Mouse (Mus musculus) forebrain, postnatal 0 days (tissue): Measurements from ENCODE around the gene Sec14l3. TPM values are rescaled to one million over a fixed set of nuclear protein-coding genes. Genes with fewer than 3 reads are reported as not detected.
A peak's percentile ranks its signal among the peaks of the same experiment; 100 is the strongest.

Experiments
- ATAC-seq: fragments of 200-750 bp; cut with Nextera tagmentation; 2 replicates; pipeline ENCODE4 v1.8.0; 2017; ENCODE audit warnings: mild to moderate bottlenecking, moderate library complexity
- DNase-seq: peaks from one replicate; pipeline ENCODE4 v3.0.0-alpha.2; 2015
- H3K27ac ChIP-seq: fragments of 300-500 bp; sonication (generic); 2 replicates; pipeline ENCODE4 v1.5.1; 2014; ENCODE audit warnings: low read depth, mild to moderate bottlenecking, antibody characterized with exemption, low read length, moderate library complexity, mixed read lengths
- H3K27me3 ChIP-seq: fragments of 300-500 bp; sonication (generic); 2 replicates; pipeline ENCODE4 v1.6.1; 2014; ENCODE audit warnings: mild to moderate bottlenecking, low read length, mixed read lengths; ENCODE audit not compliant: insufficient read depth
- H3K36me3 ChIP-seq: fragments of 300-500 bp; sonication (generic); 2 replicates; pipeline ENCODE4 v1.6.1; 2014; ENCODE audit warnings: mild to moderate bottlenecking, moderate library complexity; ENCODE audit not compliant: insufficient read depth
- H3K4me1 ChIP-seq: fragments of 300-500 bp; sonication (generic); 2 replicates; pipeline ENCODE4 v1.6.1; 2014; ENCODE audit warnings: antibody characterized with exemption; ENCODE audit not compliant: insufficient read depth
- H3K4me2 ChIP-seq: fragments of 300-500 bp; sonication (generic); 2 replicates; pipeline ENCODE4 v1.6.1; 2014; ENCODE audit warnings: low read depth, mild to moderate bottlenecking, moderate library complexity
- H3K4me3 ChIP-seq: fragments of 300-500 bp; sonication (generic); 2 replicates; pipeline ENCODE4 v1.5.1; 2014; ENCODE audit warnings: low read depth, low read length, mixed read lengths
- H3K9ac ChIP-seq: fragments of 300-500 bp; sonication (generic); 2 replicates; pipeline ENCODE4 v1.6.1; 2014; ENCODE audit warnings: mild to moderate bottlenecking
- H3K9me3 ChIP-seq: fragments of 300-500 bp; sonication (generic); 2 replicates; pipeline ENCODE4 v1.6.1; 2016; ENCODE audit warnings: low read length
- CTCF ChIP-seq: sonication (generic); IDR thresholded peaks from 2 replicates; pipeline ENCODE4 v1.5.1; 2016; ENCODE audit warnings: antibody characterized with exemption, control low read depth, low read depth
- WGBS: fragments of 180-500 bp; shearing (Covaris S2); extraction: QIAGEN DNeasy Blood & Tissue Kit; methylation state at CpG from one replicate; pipeline ENCODE4 v1.1.7; 2014; 5-methylcytosine and 5-hydroxymethylcytosine counted together
- polyA plus RNA-seq: library from polyadenylated mRNA; unstranded; fragments of >200 nt; fragmentation: Nextera tagmentation; extraction: Ambion mirVana; gene quantifications from 2 replicates; pipeline ENCODE4 v1.2.1, GENCODE M21; 2015
- total RNA-seq: library from RNA; depleted of rRNA; stranded (reverse); fragments of >200 nt; gene quantifications from 2 replicates; pipeline ENCODE4 v1.2.3, GENCODE M21; 2014

Gene Sec14l3
- total and polyA plus RNA-seq, 2 experiments from 2014 or later: 3.8 to 4.7 TPM

- Histone ChIP-seq H3K27ac (no peak overlapping the region), H3K9ac (no peak overlapping the region), H3K9me3 (no peaks in the 10 kb centered on the region), H3K4me2 (no peak overlapping the region), H3K4me1 (no peaks in the 10 kb centered on the region), H3K36me3 (no peaks in the 10 kb centered on the region), H3K27me3 (no peaks in the 10 kb centered on the region), H3K4me3 (no peak overlapping the region)
- TF ChIP-seq CTCF: peak; percentile 94
- WGBS: 10% methylated on average over 4 of the region's 4 CpGs
- ATAC-seq (peak; percentile 54; the same call in 1 of the 2 replicates), DNase-seq (peak; percentile 71)
These were observed 15.6 kb downstream of the Sec14l3 start for GRCm38 (mm10) chr11:4080219-4080618.

DNA sequence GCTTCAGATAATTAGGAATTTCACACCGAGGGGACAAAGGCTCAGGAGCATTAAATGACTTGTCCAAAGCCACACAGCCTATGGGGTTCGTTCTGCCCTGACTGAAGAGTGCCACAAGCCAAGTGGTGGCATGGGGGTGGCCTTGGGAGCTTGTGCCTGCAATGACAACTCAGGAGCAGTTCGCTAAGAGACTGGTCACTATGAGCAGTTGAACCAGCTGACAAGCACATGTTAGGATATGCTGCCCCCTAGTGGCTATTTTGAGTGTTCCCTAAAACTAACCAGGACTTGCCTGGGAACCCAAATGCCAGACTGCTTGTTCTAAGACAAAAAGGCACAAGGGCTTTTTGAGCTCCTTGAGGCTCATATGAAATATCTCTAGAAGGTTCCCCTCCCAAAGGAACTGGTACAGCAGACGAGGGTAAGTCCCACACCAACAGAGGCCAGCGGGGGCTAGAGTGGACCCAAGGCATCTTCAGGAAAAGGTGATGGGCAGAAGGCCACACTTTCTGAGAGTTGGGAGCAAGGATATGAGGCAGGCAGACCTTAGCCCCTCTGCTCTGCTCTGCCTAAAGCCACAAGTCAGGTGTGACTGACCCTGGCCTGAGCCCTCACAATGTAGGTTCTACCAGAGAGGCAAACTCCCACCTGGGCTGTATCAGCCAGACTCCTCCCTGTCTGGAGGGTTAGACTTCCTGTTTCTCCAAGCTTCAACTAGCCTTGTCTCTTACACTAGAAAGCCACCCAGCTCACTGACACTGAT lies 18.9 kb downstream of the Sec14l3 start:
- no peak overlapping the region for H3K9ac ChIP-seq
- H3K9me3 ChIP-seq: no peaks in the 10 kb centered on the region
- no peaks in the 10 kb centered on the region for H3K27me3 ChIP-seq
- no peak overlapping the region for H3K4me2 ChIP-seq
- no peak overlapping the region for H3K4me3 ChIP-seq
- H3K27ac ChIP-seq: no peak overlapping the region
- peak; percentile 93 for TF ChIP-seq CTCF
- DNase-seq (peak; percentile 85), ATAC-seq (peak; percentile 36; the same call in 1 of the 2 replicates)
- no peaks in the 10 kb centered on the region for H3K4me1 ChIP-seq
- H3K36me3 ChIP-seq: no peaks in the 10 kb centered on the region
- WGBS: 30% methylated on average over 5 of the region's 5 CpGs

DNA sequence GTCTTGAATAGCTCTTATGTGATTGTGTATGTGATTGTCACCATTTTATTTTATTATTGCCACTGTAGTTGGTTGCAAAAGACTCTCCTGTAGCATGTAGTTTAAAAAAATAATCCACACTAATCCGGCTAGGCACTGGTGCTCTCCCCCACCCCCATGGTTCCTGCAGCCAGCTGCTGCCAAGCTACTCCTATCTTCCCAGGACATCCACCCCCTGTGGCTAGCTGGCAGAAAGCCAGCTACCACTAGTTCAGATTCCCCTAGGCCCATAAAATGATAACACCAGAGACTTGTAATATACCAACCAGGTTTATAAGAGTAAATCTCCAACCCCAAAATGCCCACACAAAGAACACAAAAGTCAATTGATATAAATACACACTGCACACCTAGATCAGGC lies 21.6 kb downstream of the Sec14l3 start:
- WGBS: 43% methylated on average over 1 of the region's 1 CpGs
- H3K9me3 ChIP-seq: no peaks in the 10 kb centered on the region
- no peak overlapping the region for H3K4me2 ChIP-seq
- no peak overlapping the region for H3K4me3 ChIP-seq
- no peak for DNase-seq
- H3K27ac ChIP-seq: no peak overlapping the region
- H3K27me3 ChIP-seq: no peaks in the 10 kb centered on the region
- no peak for ATAC-seq
- no peak for TF ChIP-seq CTCF
- no peak overlapping the region for H3K9ac ChIP-seq
- H3K36me3 ChIP-seq: peaks cover 1% of the 10 kb centered on the region; the same call in 1 of the 2 replicates
- H3K4me1 ChIP-seq: no peaks in the 10 kb centered on the region

DNA sequence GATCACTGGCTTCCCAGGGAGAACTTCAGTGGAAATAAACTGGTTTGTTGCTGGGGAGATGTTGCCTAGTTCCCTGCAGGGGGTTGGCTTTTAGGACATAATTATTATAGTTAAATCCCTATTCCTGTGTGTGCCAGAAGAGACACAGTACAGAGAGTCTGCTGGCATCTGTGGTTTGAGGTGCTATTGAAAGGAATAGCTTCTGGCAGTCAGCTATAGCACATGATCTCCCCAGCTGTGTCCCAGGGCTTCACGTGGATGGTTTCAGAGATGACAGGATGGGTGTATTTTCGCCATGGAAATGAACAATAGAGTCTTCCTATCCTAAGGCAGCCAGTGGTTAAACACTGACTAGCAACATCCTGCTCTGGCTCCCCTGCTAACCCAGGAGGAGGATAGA lies 22.6 kb downstream of the Sec14l3 start:
- no peaks in the 10 kb centered on the region for H3K9me3 ChIP-seq
- no peaks in the 10 kb centered on the region for H3K4me1 ChIP-seq
- no peaks in the 10 kb centered on the region for H3K27me3 ChIP-seq
- ATAC-seq (peak; percentile 81), DNase-seq (peak; percentile 22)
- peaks cover 4% of the 10 kb centered on the region; the same call in 1 of the 2 replicates for H3K36me3 ChIP-seq
- TF ChIP-seq CTCF: no peak
- H3K4me3 ChIP-seq: no peak overlapping the region
- H3K27ac ChIP-seq: no peak overlapping the region
- no peak overlapping the region for H3K9ac ChIP-seq
- no peak overlapping the region for H3K4me2 ChIP-seq
- 49% methylated on average over 2 of the region's 2 CpGs for WGBS

DNA sequence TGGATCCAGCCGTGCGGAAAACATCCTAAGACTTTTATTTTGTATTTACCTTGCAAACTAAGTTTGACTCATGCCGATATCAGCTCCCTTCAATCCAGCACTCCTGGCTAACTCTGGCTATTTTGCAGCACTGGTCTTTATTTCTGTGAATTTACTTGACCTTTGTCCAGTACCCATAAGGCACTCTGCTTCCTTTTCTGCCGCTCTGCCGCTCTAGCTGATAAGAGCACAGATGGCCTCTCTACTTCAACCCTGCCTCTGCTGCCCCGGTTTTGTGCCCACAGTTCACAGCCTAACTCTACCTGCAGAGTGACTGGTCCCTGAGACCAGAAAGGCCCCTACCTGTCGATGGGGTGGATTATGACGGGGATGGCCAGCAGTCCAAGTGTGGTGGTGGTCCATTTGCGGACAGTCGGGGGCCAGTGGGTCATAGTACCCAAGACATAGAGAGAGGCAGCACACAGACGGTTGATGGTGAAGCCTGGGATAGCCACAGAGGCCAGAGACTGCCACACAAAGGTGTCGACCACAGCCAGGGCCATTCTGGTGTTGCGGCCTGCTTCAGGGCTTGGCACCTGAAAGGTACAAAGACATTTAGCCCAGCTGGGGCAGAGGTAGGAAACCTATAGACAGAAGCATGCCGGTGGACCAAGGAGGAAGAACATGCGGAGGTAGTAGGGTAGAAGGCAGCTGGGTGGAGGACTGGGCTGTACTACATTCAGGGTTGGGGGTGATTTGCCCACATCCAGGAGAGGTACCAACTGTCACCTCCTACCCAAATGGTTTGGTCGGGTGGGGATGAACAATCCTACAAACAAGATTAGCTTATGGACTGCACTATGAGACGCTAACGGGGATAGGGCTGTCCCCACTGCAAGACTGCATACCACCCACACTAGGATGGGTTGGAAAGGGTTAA lies 29.1 kb downstream of the Sec14l3 start:
- Histone ChIP-seq H3K4me1 (peaks cover 14% of the 10 kb centered on the region), H3K27ac (no peak overlapping the region), H3K4me3 (no peak overlapping the region), H3K9ac (no peak overlapping the region), H3K4me2 (peak overlapping the region; percentile 66; the same call in 1 of the 2 replicates), H3K27me3 (no peaks in the 10 kb centered on the region), H3K9me3 (no peaks in the 10 kb centered on the region), H3K36me3 (peaks cover 4% of the 10 kb centered on the region; the same call in 1 of the 2 replicates)
- 85% methylated on average over 18 of the region's 18 CpGs for WGBS
- DNase-seq (no peak), ATAC-seq (no peak)
- TF ChIP-seq CTCF: no peak

DNA sequence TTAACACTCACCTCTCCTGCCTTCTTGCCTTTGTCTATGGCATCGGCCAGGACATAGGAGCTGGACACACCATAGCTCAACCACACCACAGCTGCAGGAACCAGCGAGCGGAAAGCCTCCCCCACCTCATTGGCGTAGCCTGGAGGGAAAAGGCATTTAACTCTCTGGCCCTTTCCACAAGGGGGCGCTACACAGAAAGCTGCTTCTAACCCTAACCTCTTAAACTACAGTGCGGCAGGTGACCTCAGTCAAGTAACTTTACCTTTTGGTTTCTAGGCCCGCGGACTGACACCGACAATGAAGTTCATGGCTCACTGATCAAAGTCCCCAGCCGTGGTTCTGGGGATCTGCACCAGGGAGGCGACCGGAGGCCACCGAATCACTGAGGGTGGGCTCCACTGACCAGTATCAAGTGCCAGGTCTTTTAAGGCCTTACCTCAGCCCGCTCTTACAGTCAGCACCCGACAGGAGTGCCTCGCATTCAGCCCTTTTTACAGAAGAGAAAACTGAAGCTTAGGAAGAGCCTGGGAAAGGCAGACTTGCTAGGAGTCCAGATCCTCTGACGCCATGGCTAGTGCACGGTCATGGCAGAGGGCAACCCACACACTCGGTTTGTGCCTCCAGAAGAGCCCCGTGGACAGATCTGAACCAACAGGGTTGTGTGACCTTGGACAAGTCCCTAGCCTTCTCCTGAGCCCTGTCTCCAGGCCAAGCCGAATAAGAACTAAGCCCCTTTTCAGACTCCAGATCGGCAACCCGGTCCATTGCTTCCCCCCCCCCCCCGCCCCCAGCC lies 29.9 kb downstream of the Sec14l3 start:
- Histone ChIP-seq H3K27ac (peak overlapping the region; percentile 47; the same call in 1 of the 2 replicates), H3K4me2 (peak overlapping the region; percentile 66), H3K9ac (peak overlapping the region; percentile 48), H3K36me3 (peaks cover 4% of the 10 kb centered on the region; the same call in 1 of the 2 replicates), H3K9me3 (no peaks in the 10 kb centered on the region), H3K4me3 (peak overlapping the region; percentile 50), H3K27me3 (no peaks in the 10 kb centered on the region), H3K4me1 (peaks cover 14% of the 10 kb centered on the region)
- DNase-seq: peak; percentile 48
- TF ChIP-seq CTCF: peak; percentile 72
- 8% methylated on average over 21 of the region's 24 CpGs for WGBS
- no peak for ATAC-seq
